Mouse (Mus musculus) liver, embryonic 12.5 days (tissue): ENCODE measurements around the gene Mrpl43. TPM values are rescaled to one million over a fixed set of nuclear protein-coding genes. Genes with fewer than 3 reads are reported as not detected.

Experiments used
- ATAC-seq: fragments of 200-750 bp; cut with Nextera tagmentation; 2 replicates; pipeline ENCODE4 v1.8.0; 2017; ENCODE audit warnings: moderate number of reproducible peaks, mild to moderate bottlenecking, moderate library complexity
- H3K27ac ChIP-seq: fragments of 300-500 bp; sonication (generic); 2 replicates; pipeline ENCODE4 v1.5.1; 2016; ENCODE audit warnings: mild to moderate bottlenecking
- H3K27me3 ChIP-seq: fragments of 300-500 bp; sonication (generic); replicated peaks from 2 replicates; pipeline ENCODE4 v1.6.1; 2016; ENCODE audit warnings: mild to moderate bottlenecking, moderate library complexity
- H3K36me3 ChIP-seq: fragments of 300-500 bp; sonication (generic); 2 replicates; pipeline ENCODE4 v1.6.1; 2016; ENCODE audit warnings: mild to moderate bottlenecking, moderate library complexity
- H3K4me1 ChIP-seq: fragments of 300-500 bp; sonication (generic); 2 replicates; pipeline ENCODE4 v1.6.1; 2016
- H3K4me2 ChIP-seq: fragments of 300-500 bp; sonication (generic); 2 replicates; pipeline ENCODE4 v1.6.1; 2016; ENCODE audit warnings: mild to moderate bottlenecking, moderate library complexity
- H3K4me3 ChIP-seq: fragments of 300-500 bp; sonication (generic); 2 replicates; pipeline ENCODE4 v1.5.1; 2016; ENCODE audit warnings: mild to moderate bottlenecking, moderate library complexity
- H3K9ac ChIP-seq: fragments of 300-500 bp; sonication (generic); 2 replicates; pipeline ENCODE4 v1.6.1; 2016; ENCODE audit warnings: mild to moderate bottlenecking, moderate library complexity
- H3K9me3 ChIP-seq: fragments of 300-500 bp; sonication (generic); replicated peaks from 2 replicates; pipeline ENCODE4 v1.6.1; 2016; ENCODE audit warnings: mild to moderate bottlenecking, moderate library complexity
- WGBS: fragments of 180-500 bp; shearing (Covaris S2); methylation state at CpG from one replicate; pipeline ENCODE4 v1.1.7; 2016; ENCODE audit not compliant: insufficient replicate concordance; 5-methylcytosine and 5-hydroxymethylcytosine counted together
- polyA plus RNA-seq: library from polyadenylated mRNA; unstranded; fragments of >200 nt; fragmentation: Nextera tagmentation; extraction: Ambion mirVana; gene quantifications from 2 replicates; pipeline ENCODE4 v1.2.1, GENCODE M21; 2016

Mrpl43 gene
- polyA plus RNA-seq, 1 experiment from 2014 or later, result 47.6 TPM

DNA sequence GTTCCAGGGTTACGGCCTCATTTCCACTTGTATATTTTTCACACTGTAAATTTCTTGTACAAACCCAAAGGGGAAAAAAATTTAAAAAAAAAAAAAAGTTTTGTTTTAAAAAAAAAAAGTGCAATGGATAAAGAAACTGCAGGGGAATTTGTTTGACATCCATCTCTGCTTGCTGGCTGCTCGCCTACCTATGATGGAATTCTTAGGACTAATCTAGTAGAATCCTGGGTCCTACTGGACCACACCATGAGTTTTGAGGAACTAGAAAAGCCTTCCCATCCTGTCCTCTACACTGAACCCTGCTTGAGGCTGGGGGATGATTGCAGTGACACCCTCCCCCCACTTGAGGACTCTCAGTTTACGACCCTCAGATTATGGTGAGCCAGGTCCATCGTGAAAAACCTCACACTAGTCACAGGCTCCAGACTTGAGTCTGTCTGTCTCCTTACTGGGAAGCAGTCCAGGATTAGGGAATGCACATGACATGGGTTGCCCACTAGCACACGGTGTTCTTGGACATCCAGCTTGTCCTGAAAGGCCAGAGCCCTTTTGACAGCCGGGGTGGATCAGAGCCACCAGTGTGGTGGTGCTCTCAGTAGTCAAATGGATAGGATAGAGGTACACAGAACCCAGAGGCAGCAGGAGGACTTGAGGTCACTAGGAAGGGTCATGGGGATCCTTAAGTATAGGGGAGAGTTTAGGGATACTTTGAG, 20.9 kb upstream of the Mrpl43 start:
- ATAC-seq, result no peak
- Histone ChIP-seq H3K4me1 (peaks cover 18% of the 10 kb centered on the region), H3K4me3 (no peak overlapping the region), H3K4me2 (no peak overlapping the region), H3K9ac (no peak overlapping the region), H3K27ac (no peak overlapping the region), H3K9me3 (no peaks in the 10 kb centered on the region), H3K27me3 (peaks cover 8% of the 10 kb centered on the region; the same call in 1 of the 2 replicates), H3K36me3 (peaks cover 49% of the 10 kb centered on the region)
- WGBS, result 70% methylated on average over 6 of the region's 6 CpGs

DNA sequence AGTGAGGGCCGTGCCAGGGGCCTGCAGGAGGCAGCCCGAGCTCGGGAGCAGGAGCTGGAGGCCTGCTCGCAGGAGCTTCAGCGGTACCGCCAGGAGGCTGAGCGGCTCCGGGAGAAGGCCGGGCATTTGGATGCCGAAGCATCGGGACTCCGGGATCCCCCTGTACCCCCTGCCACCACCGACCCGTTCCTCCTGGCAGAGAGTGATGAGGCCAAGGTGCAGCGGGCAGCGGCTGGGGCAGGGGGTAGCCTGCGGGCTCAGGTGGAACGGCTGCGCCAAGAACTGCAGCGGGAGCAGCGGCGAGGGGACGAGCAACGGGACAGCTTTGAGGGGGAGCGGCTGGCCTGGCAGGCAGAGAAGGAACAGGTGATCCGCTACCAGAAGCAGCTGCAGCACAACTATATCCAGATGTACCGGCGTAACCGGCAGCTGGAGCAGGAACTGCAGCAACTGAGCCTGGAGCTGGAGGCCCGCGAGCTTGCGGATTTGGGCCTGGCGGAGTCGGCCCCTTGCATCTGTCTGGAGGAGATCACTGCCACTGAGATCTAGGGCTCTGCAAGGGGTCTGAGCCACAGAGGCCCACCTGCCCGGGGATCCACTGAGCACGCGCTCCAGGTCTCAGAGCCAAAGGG, 19.8 kb upstream of the Mrpl43 start:
- peaks cover 8% of the 10 kb centered on the region; the same call in 1 of the 2 replicates for H3K27me3 ChIP-seq
- WGBS, result 90% methylated on average over 37 of the region's 37 CpGs
- no peak overlapping the region for H3K4me3 ChIP-seq
- H3K27ac ChIP-seq, result no peak overlapping the region
- peaks cover 56% of the 10 kb centered on the region for H3K36me3 ChIP-seq
- H3K4me1 ChIP-seq, result peaks cover 15% of the 10 kb centered on the region
- no peak for ATAC-seq
- H3K9me3 ChIP-seq, result no peaks in the 10 kb centered on the region
- no peak overlapping the region for H3K4me2 ChIP-seq
- H3K9ac ChIP-seq, result no peak overlapping the region

DNA sequence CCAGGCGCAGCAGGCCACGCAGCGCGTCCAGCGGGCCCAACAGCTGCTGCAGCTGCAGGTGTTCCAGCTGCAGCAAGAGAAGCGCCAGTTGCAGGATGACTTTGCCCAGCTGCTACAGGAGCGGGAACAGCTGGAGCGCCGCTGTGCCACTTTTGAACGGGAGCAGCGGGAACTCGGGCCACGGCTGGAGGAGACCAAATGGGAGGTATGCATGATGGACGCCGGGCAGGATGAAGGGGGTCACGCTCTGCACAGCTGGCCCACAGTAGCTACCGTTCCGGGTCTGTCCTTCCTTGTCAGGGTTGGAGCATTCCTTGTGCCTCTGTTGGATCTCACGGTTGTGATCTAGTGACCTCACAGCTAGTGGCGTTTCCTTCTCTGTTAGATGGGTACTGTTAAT, 18.5 kb upstream of the Mrpl43 start:
- Histone ChIP-seq H3K9me3 (no peaks in the 10 kb centered on the region), H3K4me1 (peaks cover 15% of the 10 kb centered on the region), H3K4me3 (no peak overlapping the region), H3K27ac (no peak overlapping the region), H3K9ac (no peak overlapping the region), H3K4me2 (no peak overlapping the region), H3K36me3 (peaks cover 57% of the 10 kb centered on the region), H3K27me3 (peaks cover 8% of the 10 kb centered on the region; the same call in 1 of the 2 replicates)
- 87% methylated on average over 20 of the region's 20 CpGs for WGBS
- ATAC-seq, result no peak

DNA sequence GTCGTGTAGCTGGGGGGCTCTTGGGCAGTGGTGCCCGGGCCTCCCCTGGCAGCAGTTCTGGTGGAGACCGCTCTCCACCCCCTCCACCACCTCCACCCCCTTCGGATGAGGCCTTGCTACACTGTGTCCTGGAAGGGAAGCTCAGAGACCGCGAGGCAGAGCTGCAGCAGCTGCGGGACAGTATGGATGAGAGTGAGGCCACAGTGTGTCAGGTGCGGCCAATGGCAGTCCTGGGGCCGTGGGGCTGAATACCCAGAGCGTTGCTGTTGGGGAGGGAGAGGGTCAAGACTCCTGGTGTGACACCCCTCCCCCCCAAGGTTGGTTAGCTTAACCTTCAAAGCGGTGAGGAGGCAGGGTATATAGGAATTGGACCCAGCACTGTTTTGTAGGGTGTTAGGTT, 17.8 kb upstream of the Mrpl43 start:
- Histone ChIP-seq H3K4me1 (peaks cover 21% of the 10 kb centered on the region), H3K9ac (no peak overlapping the region), H3K9me3 (no peaks in the 10 kb centered on the region), H3K27ac (no peak overlapping the region), H3K4me2 (no peak overlapping the region), H3K4me3 (no peak overlapping the region), H3K27me3 (peaks cover 6% of the 10 kb centered on the region; the same call in 1 of the 2 replicates), H3K36me3 (peaks cover 57% of the 10 kb centered on the region)
- WGBS, result 72% methylated on average over 11 of the region's 11 CpGs
- no peak for ATAC-seq

DNA sequence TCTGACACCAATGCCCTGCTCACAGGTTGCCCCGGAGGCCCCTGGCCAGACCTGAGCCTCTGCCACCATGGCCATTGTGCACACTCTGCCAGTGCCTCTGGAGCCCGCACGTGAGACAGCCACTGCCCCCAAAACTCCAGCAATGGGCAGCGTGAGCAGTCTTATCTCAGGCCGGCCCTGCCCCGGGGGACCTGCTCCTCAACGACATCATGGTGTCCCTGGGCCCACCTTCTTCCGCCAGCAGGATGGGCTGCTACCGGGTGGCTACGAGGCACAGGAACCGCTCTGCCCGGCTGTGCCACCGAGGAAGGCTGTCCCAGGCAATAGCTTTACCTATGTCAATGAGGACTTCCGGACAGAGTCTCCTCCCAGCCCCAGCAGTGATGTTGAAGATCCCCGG, 15.1 kb upstream of the Mrpl43 start:
- Histone ChIP-seq H3K4me3 (no peak overlapping the region), H3K36me3 (peaks cover 42% of the 10 kb centered on the region), H3K4me1 (peaks cover 47% of the 10 kb centered on the region), H3K9me3 (no peaks in the 10 kb centered on the region), H3K9ac (no peak overlapping the region), H3K27ac (no peak overlapping the region), H3K27me3 (peaks cover 3% of the 10 kb centered on the region; the same call in 1 of the 2 replicates), H3K4me2 (no peak overlapping the region)
- WGBS, result 76% methylated on average over 15 of the region's 15 CpGs
- no peak for ATAC-seq

DNA sequence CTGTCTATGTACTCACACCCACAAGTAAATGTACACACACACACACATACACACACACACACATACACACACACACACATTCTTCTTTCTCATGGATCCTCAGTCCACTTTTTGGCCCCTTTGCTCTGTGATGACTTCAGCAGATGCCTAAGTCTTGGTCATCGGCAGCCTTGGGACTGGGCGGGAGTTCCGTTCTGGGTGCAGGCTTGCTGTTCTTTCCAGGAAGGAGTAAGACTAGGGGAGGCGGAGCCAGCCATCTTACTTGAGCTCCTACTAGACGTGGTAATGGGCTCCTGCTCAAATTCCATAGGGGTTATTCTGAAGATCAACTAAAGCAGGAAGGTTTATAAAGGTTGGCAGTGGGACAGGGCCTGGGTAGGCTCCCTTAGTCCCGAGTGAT, 14.1 kb upstream of the Mrpl43 start:
- Histone ChIP-seq H3K27ac (no peak overlapping the region), H3K9ac (no peak overlapping the region), H3K4me3 (no peak overlapping the region), H3K27me3 (peaks cover 3% of the 10 kb centered on the region; the same call in 1 of the 2 replicates), H3K4me1 (peaks cover 57% of the 10 kb centered on the region), H3K36me3 (peaks cover 32% of the 10 kb centered on the region), H3K9me3 (no peaks in the 10 kb centered on the region), H3K4me2 (0 out of 2 replicates have a peak overlapping the region, but pooled peaks have one; percentile 12)
- no peak for ATAC-seq
- 63% methylated on average over 6 of the region's 6 CpGs for WGBS

DNA sequence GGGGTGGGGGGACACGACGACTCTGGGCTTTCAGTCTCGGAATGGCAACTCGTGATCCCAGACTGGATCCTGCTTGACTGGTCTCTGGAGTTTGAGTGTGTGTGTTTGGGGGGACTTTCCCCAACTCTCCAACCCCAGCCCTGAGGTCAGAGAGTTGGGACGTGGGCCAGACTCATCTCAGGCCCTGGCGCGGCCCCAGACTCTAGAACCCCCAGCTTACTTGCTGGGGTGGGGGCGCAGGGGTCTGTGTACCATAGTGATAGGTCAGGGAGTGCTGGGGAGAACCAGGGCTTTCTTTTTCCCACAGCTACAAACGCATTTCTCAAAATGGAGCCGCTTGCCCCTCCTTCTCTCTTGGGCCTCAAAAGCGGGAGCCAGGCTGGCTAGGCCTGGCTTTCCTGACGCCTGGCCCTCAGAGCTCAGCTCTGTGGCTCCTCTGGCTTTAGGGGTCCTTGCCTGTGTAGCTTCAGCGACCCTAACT, 12.1 kb upstream of the Mrpl43 start:
- Histone ChIP-seq H3K9ac (peak overlapping the region; percentile 69), H3K27me3 (peaks cover 3% of the 10 kb centered on the region; the same call in 1 of the 2 replicates), H3K27ac (peak overlapping the region; percentile 79), H3K4me2 (peak overlapping the region; percentile 93), H3K36me3 (peaks cover 15% of the 10 kb centered on the region), H3K4me3 (peak overlapping the region; percentile 66), H3K9me3 (no peaks in the 10 kb centered on the region), H3K4me1 (peaks cover 77% of the 10 kb centered on the region)
- WGBS, result 14% methylated on average over 12 of the region's 13 CpGs
- no peak for ATAC-seq

DNA sequence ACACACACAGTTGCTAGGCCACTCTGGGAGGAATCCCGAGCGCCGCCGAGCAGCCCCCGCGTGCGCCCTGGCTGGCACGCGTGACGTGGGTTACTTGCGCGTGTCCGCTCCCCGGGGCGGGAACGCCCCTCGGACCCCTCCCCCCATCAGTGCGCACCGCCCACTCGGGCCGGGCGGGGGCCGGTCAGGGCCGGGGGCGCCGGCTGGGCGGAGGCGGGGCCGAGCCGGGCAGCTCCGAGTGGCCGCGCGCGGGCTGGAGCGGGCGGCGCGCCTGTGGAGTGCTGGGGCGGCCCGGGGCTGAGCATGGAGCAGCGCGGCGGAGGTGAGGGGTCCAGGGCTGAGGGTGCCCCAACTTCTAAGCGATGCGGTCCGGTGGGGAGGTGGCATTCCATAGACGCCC, 11.7 kb upstream of the Mrpl43 start:
- H3K36me3 ChIP-seq, result peaks cover 14% of the 10 kb centered on the region
- H3K9me3 ChIP-seq, result no peaks in the 10 kb centered on the region
- under 1% methylated on average over 45 of the region's 48 CpGs for WGBS
- peak overlapping the region; percentile 93 for H3K4me2 ChIP-seq
- H3K4me1 ChIP-seq, result peaks cover 82% of the 10 kb centered on the region
- H3K4me3 ChIP-seq, result peak overlapping the region; percentile 66
- H3K9ac ChIP-seq, result peak overlapping the region; percentile 69
- H3K27ac ChIP-seq, result peak overlapping the region; percentile 79
- peaks cover 3% of the 10 kb centered on the region; the same call in 1 of the 2 replicates for H3K27me3 ChIP-seq
- ATAC-seq, result peak; percentile 41

DNA sequence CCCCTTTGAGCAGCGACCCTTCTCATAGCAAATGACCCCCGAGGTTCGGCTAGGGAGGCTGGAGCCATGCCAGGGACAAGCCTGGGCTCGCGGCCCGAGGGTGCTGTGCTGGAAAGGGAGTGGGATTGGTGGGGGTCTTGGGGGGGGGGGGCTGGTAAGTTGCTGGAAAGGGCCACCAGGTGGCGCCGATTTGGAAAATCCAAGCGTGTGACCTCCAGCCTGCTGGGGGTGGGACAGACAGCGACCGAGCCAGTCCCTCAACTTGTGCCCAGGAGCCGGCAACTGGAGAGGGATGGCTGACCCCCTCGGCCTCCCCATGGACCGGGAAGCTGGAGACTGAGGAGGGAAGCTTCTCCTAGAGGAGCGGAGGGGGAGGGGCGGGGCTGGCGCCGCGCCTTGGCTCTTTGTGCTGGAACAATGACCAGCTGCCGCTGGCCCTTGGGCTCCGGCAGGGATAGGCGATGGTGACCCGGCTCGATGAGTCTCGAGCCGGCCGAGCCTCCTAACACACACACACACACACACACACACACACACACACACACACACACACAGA, 11.1 kb upstream of the Mrpl43 start:
- WGBS, result under 1% methylated on average over 27 of the region's 27 CpGs
- peak overlapping the region; percentile 69 for H3K9ac ChIP-seq
- peaks cover 12% of the 10 kb centered on the region for H3K36me3 ChIP-seq
- peak overlapping the region; percentile 79 for H3K27ac ChIP-seq
- peaks cover 82% of the 10 kb centered on the region for H3K4me1 ChIP-seq
- H3K4me2 ChIP-seq, result peak overlapping the region; percentile 93
- H3K4me3 ChIP-seq, result peak overlapping the region; percentile 66
- H3K27me3 ChIP-seq, result peaks cover 3% of the 10 kb centered on the region; the same call in 1 of the 2 replicates
- ATAC-seq, result peak; percentile 41
- no peaks in the 10 kb centered on the region for H3K9me3 ChIP-seq

DNA sequence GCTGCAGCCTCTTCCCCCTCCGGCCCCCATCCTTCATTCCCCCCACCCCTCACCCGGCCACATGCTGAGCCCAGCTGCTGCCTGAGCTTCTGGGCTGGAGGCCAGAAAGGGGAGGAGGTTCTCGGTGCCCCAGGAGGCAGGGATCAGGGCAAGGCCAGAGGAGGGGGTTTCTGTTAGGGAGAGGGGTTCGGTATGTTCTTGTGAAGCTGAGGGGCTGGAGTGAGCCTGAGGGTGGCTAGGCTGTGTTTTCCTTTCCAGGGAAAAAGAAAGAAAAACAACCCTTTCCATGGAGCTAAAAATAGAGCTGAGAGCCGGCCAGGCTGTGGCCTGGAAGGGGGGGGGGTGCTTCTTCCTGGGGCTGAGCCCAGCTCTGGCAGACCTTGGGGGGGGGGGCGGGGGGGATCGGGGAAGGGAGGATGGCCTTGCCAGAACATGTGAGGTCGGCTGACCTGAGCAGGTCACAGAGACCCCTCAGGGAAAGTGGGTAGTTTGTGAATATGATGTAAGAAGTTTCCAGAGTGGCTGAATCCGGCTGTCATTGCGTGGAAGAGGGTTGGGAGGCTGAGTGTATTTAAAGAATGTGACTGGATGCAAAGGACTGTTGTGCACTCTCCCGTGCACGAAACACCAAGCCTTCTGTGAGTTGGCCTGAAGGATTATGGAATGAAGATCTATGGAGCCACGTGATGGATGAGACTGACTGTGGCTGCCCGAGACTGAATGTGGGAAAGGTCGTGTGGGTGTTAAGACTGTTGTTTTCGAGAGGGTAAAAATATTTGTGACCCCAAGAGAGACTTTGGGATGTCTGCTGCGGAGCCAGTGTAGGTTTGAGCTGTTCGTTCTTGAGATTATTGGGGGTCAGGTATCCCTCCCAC, 10.3 kb upstream of the Mrpl43 start:
- Histone ChIP-seq H3K36me3 (peaks cover 16% of the 10 kb centered on the region), H3K4me3 (peak overlapping the region; percentile 66), H3K27ac (peak overlapping the region; percentile 79), H3K4me1 (peaks cover 82% of the 10 kb centered on the region), H3K27me3 (peaks cover 3% of the 10 kb centered on the region; the same call in 1 of the 2 replicates), H3K9me3 (no peaks in the 10 kb centered on the region), H3K4me2 (peak overlapping the region; percentile 93), H3K9ac (peak overlapping the region; percentile 70)
- no peak for ATAC-seq
- 3% methylated on average over 17 of the region's 18 CpGs for WGBS

DNA sequence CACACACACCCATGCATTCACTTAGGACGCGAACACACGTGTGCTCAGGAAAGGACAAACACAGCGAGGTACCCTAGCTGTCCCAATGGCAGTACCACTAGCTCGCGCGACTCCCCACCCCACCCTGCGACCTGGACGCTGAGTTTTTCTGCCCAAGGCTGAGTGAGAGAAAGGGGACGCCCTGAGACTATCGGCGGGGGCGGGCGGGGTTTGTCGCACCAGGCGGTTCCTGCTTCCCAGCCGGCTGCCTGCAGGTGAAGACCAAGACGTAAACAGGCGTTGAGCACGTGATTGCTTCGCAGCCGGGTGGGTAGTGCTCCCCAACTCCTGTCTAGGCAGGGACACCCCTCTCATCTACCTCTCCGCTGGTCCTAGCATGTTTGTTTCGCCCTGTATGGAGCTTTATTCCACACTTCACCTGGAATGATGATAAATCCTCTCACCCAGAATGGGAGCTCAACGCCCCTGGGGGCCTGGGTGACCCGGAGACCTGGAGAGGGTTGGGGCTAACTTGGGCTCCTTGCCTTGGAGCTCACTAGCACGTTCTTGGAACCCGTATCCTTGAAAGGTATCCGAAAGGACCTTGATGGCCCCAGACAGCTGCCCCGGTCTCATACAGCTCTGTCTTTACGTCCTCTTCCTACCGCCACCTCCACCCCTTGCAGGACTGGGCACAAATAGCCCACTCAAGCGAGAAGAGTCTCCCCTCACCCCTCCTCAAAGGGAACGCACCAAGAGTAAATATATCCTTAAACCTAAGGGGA, 9.5 kb upstream of the Mrpl43 start:
- ATAC-seq, result peak; percentile 62
- WGBS, result under 1% methylated on average over 34 of the region's 34 CpGs
- H3K9me3 ChIP-seq, result no peaks in the 10 kb centered on the region
- peaks cover 3% of the 10 kb centered on the region; the same call in 1 of the 2 replicates for H3K27me3 ChIP-seq
- H3K9ac ChIP-seq, result peak overlapping the region; percentile 70
- peak overlapping the region; percentile 93 for H3K4me2 ChIP-seq
- peak overlapping the region; percentile 66 for H3K4me3 ChIP-seq
- peaks cover 76% of the 10 kb centered on the region for H3K4me1 ChIP-seq
- H3K36me3 ChIP-seq, result peaks cover 19% of the 10 kb centered on the region
- peak overlapping the region; percentile 79 for H3K27ac ChIP-seq
